Mouse (Mus musculus): ENCODE data around the gene Ebf1.

The Ebf1 gene

DNA sequence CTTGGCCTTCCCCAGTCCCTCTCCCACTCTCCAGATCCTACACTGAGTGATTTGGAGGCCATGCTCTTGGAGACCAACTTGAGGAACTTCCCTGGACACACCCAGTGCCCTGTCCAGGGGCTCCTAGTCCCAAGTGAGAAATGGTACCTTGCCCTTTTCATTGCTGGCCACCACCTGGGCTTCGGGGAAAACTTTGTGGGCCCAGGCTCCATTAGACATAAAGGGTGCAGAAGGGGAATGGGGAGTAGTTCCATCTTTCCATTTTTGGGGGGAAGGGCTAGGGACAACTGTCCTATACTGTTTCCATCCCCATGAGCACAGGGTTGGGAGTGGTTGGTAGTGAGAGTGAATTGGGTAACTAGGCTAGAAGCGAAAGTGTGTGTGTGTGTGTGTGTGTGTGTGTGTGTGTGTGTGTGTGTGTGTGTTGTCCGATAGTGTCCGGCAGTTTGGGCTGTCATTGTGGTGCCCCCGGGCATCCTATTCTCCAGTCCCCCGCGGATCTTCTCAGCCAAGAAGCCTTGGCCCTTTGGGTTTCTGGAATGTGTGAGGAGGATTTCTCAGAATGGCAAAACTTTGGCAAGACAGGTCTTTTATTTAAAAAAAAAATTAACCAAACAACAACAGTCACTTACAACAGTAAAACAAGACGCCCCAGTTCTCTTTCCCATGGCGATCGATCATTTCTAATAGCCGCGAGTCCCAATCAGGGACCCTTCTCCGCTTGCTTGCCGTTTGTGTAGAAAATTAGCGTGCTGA, 2.2 kb downstream of the Ebf1 start:
- DNase-seq (ENCODE audit: low read depth, low spot score): peak; percentile 50

DNA sequence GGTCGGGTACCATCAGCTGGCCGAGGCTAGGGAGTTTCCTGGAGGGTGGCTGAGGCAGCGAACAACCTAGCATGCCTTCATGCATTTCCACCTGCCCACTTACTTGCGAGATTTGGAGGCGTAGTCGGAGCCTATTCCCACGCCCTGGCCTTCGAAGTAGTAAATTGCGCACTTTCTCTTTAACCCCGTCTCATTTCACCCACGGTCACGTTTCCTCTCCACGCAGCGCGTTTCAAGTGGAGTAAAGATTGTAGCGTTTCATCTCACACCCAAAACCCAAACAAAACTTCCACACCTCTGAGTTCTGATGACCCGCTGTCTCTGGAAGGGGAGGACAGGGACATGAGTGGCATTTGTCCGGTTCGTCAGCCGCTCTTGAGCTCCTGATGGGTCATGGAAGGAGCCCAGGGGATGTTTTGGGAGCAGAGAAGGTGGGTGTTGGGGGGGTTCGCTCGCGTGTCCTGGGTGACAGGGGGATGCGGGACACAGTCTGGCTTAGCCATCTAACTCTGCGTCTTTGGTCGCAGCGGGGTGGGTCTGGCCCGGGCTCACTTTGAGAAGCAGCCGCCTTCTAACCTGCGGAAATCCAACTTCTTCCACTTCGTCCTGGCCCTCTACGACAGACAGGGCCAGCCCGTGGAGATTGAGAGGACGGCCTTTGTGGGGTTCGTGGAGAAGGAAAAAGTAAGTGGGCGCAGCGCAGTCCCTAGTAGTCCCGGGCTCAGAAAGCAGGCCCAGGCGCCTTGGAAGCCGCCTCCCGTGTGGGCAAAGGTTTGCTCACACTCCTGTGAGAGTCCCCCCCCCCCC, 3.0 kb downstream of the Ebf1 start:
- DNase-seq (ENCODE audit: low read depth, low spot score): peak; percentile 15

DNA sequence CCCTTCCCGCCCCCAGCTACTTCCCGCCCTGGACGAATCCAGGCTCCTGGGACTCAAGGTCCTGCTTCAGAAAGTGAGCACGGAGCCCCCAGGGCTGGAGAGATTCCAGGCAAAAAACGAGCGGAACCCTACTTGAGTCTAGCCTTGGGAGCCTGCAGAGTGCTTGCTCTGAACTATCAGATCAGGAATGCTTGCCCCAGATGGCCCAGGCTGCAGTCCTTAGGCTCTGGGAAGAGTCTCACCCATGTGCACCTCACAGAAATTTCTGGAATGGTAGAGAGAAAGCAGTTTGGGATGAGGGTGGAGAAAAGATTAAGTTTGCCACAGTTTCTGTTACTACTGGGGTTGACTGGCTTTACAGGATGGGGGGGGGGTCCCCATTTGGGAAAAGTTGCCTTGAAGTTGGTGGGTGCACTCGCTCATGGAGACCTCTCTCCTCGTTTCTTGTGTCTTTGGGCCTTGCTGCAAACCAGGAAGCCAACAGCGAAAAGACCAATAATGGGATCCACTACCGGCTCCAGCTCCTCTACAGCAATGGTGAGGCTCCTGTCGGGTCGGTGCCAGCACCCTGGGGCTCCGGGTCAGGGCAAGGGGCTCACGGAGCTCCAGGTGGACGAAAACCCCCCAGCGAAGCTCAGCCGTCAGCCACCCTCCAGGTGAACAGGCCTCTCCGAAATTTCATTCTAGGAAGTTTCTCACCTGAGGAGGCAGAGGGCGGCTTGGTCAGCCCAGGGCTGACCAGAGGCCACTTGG, 3.8 kb downstream of the Ebf1 start:
- peak; percentile 13 for DNase-seq (ENCODE audit: low read depth, low spot score)

DNA sequence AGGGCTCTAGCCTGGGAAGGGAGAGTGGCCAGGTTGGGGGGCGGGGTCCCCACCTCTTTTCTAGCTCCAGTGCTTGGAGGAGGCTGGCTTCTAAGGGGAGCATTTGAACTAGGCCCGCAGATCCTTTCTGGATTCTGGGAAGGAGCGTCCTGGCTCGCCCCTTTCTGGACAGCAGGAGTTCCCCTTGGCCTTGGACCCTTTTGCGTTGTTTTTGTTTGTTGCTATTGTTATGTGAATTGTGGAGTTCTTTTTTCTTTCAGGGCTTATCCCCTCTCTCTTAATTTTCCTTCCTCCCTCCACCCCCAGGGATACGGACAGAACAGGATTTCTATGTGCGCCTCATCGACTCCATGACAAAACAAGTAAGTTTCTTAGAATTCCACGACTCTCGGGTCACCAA, 4.5 kb downstream of the Ebf1 start:
- no peak for DNase-seq (ENCODE audit: low read depth, low spot score)

DNA sequence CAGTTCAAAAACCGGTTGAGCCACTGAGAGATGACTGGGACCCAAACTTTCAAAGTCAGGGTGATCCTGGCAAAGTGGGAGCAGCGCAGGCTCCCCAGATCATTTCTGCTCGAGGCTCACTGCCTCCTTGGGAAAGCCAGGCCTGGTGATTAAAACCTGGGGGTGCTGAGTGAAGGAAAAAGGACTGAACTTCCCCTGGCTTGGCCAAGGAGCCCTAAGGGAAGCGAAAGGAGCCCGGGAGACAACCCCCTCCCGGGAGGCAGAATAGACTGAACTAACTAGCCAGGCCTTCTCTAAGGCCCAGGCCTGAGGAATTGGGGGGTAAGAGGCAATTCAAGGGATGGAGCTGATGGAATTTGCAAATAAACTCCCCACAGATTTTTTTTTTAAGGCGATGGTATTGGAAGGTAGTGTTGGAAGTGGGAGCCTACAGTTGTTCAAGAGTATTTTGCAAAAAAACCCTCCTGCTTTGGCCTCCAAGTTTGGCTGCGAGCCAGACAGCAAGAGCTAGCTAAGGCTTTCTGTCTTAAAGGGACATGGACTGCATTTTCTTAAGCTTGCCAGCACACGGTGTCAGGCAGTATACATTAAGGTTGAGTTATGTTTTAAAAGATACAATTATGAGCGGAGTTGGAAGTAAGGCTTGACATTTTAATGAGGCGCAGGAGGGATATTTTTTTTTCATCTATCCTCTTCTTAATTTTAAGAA, 5.1 kb downstream of the Ebf1 start:
- peak; percentile 74 for DNase-seq (ENCODE audit: low read depth, low spot score)

DNA sequence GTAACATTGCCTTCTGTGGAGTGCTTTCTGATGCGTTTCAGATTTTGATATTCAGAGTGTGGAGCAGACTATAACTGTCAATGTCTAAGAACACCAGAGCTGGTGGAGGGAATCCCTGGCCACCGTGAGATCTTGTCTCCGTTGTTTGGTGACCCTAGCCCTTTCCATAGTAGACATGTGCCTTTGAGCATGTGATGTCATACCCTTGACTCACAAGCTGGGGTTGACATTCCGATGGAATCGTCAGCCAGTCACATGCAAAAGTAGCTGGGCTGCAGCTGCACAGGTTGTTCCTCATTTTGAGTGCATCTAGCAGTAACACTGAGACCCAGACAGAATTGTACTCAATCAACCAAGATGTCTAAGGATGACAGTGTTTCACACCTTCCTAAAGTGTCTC, 7.4 kb downstream of the Ebf1 start:
- DNase-seq (ENCODE audit: low read depth, low spot score): peak; percentile 86

DNA sequence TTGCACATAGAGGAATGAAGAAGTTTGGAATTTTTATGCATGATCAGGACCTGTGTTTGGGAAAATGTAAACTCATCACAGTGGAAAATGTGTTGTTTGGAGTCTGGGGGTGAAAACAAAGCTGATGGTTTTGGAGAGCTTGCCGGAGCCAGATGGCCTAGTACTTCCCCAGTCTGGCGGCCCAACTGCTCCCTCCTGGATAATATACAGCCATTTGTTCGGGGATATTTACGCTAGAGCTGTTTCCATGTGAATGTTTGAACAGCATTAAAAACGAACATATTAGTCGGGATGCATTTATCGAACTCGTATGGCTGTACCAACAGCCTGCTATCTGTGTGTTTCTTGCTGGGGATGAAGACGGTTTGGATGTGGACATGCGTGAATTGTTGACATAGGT, 8.9 kb downstream of the Ebf1 start:
- no peak for DNase-seq (ENCODE audit: low read depth, low spot score)

DNA sequence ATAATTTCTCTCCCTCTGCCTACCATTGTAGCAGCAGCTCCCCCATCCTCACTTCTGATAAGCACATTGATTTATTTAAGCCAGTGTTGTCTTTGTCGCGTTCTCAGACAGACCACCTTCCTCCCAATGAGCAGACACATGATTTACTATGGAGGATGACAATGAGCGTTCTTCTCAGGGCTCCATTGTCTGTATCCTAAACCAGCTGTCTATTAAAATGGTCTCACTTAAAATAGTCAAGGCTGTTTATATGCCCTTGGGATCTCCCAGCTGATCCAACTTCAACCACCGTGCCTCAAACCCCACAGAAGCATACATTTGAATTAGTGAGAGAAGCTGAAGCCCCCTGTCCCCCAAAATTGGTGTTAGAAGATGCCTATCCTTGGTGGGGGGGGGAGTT, 11.3 kb downstream of the Ebf1 start:
- no peak for DNase-seq (ENCODE audit: low read depth, low spot score)

DNA sequence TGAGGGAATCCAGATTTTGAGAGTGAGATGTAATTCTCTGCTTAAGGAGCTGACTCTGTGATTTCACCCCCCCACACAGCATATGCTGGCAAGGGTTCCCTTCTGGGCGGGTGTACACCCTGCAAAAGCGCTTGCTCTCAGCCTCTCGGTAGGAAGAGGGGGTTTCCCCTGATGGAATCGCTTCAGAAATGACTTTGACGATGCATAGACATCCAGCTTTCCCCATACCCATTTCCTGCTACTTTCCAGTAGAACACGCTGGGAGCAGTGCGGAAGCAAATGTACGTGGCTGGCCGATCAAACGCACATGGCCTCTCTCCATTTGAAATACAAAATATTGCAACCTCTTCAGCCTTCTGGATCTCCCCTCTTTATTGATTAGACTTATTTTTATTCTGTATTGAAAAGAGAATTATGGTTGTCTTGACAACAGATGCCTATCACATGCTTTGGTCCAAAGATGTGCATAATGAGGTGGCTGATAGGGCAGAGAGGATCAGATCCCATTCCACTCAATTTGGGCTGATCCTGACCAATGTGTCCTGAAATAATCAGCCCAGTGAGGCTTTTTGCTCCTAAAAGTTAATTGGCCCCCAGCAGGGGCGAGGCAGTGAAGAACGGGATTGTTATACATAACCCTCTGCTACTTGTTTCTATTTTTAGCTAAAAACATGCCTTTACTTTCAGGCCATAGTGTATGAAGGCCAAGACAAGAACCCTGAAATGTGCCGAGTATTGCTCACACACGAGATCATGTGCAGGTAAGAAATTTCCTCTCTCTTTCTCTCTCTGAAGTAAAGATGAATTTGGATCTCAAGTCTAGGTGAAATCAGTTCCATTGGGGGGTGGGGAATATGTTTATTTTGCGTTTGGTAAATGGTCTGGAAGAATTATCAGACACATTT, 15.2 kb downstream of the Ebf1 start:
- peak; percentile 12 for DNase-seq (ENCODE audit: low read depth, low spot score)

DNA sequence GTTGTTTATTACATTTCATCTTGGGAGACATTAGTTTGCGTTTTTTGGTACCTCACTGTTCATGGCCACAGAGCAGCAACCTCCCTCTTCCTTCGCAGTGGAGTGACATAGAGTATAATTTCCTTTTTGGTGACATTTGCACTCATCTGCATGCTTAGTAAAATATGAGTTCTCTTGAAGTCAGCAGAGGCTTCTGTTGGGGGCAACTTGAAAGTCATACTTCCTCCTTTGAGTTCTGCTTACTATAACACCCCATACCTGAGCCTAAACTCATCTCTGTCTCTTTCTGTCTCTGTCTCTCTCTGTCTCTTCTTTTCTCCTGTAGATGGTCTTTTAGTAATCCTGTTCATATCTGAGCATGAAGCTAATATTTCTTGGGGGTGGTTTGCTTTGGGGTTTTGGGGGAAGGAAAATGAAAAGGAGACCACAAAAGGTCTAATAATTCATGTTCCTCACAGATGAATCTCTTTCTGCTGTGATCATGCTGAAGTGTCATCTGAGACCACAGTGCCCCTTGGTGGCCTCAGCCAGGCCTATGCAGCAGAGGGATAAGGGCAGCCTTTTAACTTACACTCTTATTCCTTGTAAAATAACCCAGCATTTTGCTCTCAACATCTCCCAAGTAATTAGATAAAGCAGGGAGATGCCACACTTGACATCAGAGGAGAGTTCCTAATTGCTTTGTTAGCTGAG, 16.0 kb downstream of the Ebf1 start:
- peak; percentile 77 for DNase-seq (ENCODE audit: low read depth, low spot score)

DNA sequence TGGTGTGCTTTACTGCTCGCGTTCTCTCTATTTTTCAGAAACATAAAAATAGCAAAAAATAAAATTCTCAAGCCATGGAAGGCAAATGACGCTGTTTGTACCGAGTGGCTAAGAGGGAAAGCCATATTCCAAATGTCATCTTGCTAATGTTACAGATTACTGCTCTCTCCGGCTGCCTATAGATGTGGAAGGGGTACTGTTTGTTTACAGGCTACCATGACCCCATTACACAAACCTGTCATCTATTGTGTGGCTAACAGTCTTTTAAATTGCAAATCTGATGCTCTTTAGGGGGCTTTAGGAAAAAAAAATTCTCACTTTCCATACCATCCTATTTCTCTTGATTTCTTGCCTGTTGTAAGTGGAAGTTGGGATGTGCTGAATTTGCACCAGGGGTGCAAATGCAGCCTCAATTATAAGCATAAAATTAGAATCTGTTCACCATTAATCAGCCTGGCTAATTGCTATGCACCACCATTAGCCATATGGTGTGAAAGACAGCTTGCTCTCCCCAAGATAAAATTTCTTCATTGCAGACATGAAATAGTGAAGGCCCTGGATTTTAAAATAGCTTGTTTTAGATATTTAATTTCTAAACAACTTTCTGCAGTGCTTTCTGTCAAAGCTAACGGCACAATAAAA, 17.6 kb downstream of the Ebf1 start:
- DNase-seq (ENCODE audit: low read depth, low spot score): no peak

DNA sequence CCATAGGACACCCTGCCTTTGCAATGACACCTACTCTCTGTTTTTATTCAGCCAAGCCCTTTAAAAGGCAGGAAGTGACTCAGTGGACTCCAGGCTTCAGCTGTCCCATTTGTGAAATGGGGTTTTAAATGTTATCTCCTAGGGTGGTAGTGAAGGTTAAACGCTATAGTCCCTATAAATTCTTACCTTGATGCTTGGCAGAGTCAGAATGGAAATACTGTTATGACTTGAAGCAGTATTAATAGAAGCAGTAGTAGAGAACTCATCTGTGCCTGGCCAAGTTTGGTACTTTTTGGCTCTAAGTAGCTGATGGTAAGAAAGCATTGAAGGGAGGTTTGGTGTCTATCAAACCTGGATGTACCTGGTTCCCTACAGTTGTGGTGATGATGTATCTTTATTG, 19.1 kb downstream of the Ebf1 start:
- peak; percentile 34 for DNase-seq (ENCODE audit: low read depth, low spot score)

DNA sequence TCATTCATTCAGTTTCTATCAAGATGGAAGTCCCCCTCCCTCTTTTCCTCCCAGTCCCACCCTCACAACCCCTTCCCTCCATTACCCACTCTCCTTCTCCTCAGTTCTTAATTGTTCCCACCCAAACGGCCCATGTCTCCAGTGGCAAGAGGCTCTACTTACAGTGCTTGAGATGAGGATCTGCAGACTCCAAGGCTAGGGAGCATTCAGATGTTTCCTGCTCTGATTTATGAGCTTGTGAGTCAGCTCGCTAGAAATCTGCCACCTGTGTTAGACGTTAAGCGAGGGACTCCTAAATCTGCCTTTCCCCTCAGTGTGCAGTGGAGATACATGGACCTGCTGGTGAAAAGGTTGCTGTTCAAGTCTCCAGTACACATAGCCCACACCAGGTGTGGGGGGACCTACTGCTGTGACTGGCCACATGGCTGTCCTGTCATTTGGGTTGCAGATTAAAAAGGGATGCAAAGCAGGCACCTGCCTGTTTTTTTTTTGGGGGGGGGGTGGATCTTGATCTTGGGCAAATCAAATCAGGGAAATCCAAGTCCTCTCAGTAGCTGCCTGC, 21.2 kb downstream of the Ebf1 start:
- peak; percentile 25 for DNase-seq (ENCODE audit: low read depth, low spot score)

DNA sequence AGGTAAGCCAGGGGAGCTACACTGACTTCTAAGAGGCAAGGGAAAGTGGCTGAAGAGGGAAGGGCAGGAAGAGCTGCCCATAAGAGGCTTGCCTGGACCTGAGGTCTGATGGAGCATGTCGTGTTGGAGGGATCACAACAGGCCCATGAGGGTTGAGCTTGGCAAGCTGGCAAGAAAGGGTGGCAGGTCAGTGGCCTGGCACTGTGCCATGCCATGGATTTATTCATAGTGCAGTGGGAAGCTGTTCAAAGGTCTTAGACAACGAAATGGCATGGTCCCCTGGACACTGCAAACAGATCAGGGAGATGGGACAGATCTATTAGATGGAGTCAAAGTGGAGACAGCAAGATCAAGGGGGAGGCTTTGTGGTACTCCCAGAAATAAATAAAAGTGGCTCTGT, 24.4 kb downstream of the Ebf1 start:
- no peak for DNase-seq (ENCODE audit: low read depth, low spot score)

DNA sequence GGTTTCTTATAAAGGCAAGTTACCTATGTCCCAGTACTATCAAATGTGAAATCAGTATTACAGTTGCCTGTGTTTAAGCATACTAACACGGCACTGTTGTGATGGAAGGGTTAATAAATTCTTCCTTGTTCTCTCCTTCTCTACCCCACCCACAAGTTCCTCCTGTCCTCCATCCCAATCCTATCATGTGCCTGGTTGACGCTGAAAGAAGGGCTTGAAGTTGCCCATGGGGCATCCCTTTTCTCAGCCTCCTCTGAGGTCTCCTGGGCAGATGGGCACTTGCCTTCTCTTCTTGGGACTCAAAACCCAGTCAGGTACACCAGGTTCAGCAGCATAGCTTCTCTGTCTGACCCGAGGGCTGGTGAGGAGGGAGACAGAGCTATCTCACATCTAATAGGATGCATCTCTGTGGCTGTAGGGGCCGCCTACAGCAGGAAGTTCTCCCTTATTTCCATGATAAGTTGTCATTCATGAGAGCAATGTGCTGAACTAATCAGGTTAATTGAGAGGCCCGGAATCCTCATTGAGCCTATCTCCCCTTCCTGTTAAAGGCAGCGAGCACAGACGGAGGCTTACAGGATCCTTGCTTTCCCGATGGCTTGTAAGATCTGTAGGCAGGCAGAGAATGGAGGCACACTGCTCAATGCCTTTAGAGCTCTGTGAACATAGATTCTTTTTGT, 37.4 kb downstream of the Ebf1 start:
- no peak for DNase-seq (ENCODE audit: low read depth, low spot score)

DNA sequence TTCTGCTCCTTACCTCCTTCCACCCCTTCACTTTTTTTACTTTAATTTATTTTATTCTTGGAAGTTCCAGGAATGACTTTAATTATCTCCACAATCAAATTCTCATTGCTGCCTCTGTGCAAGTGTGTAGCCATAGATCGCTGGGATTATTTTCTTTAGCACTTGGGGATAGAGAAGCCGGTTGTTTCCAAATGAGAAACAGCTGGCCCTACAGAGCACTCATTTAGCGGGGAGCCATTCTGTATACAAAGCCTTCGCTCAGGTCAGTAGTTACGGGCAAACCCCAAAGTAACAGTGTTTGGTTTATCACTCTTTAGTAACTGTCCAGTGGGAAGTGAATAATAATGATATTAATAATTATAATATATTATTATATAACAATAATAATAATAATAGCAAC, 38.4 kb downstream of the Ebf1 start:
- no peak for DNase-seq (ENCODE audit: low read depth, low spot score)

DNA sequence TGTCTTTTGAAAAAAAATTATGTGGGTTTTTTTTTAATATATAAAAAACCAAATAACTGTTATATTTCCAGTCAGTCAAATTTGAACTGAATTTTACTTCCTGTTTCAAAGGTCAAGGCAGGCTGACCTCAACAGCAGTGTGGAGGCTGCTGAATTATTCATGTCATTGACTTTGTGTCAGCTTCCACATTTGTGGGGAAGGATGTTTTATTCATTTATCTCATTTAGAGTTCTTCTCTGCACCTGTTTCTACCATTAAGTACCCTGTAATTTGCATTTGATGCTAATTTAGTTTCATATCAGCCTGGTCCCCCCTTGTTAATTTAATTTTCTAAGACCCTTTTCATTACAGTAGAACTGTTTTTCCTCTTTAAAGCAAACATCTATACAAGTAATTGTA, 39.8 kb downstream of the Ebf1 start:
- DNase-seq (ENCODE audit: low read depth, low spot score): peak; percentile 78

DNA sequence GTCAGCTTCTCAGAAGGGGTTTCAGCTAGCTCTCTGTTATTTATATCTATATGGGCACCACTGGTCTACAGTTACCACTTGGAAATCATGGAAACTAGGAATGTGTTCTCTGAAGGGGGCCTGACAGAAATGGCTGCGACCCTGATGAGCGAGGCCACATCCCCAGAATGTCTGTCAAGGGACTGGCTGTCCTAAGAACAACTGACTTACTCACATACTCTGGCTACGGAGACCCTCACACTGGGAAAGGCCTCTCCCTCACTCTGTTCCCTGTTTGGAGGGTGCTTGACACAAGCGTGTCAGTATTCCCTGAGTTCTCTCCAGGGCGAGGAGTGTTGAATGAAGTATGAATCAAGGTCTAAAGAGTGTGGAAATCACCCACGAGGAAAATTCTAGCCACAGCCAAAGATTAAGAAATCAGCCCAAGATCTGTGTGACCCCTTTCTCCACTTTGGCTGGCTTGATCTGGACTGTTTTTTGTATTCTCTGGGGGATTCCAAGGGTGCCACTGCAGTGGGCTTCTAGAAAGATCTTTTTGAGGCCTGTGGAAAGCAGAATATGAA, 40.8 kb downstream of the Ebf1 start:
- no peak for DNase-seq (ENCODE audit: low read depth, low spot score)

Data from A20 (cell line).